Mouse (Mus musculus) telencephalon, adult 2 months (tissue): ENCODE results near the gene Ctsf.
"Not testable (repeated sequence)": the region's sequence is repeated elsewhere in the genome, so short reads cannot be mapped to it uniquely, and the experiment has no call there.

Experiments
- DNase-seq: peaks from one replicate; pipeline ENCODE4 v3.0.0-alpha.2; 2011; ENCODE audit warnings: low read depth, low spot score

Ctsf gene

GRCm38 (mm10) chr19:4854552-4855469, at the start of gene Ctsf:
Gene Ctsf, plus strand, starts transcription at chr19:4855130.
- peak; percentile 83 for DNase-seq

- DNase-seq, result no peak
Observed at GRCm38 (mm10) chr19:4810309-4810708, 44.6 kb upstream of the Ctsf start.

- DNase-seq, result no peak
Observed at GRCm38 (mm10) chr19:4810746-4811062, 44.2 kb upstream of the Ctsf start.

- peak; percentile 98 for DNase-seq
Observed at GRCm38 (mm10) chr19:4811063-4811908, 43.6 kb upstream of the Ctsf start, which contains the start of the genes Gm21992 and Rbm14. Gene Gm21992, minus strand, starts transcription at chr19:4811612. Gene Rbm14, minus strand, starts transcription at chr19:4811634.

GRCm38 (mm10) chr19:4811909-4812242, 43.1 kb upstream of the Ctsf start:
- no peak for DNase-seq

GRCm38 (mm10) chr19:4812334-4812949, 42.5 kb upstream of the Ctsf start:
- not testable (repeated sequence) for DNase-seq

GRCm38 (mm10) chr19:4813015-4813414, 41.9 kb upstream of the Ctsf start:
- no peak for DNase-seq

GRCm38 (mm10) chr19:4817182-4817835, 37.6 kb upstream of the Ctsf start:
- no peak for DNase-seq

GRCm38 (mm10) chr19:4820678-4821303, 34.1 kb upstream of the Ctsf start:
- DNase-seq, result no peak

- no peak for DNase-seq
Observed at GRCm38 (mm10) chr19:4828444-4829114, 26.4 kb upstream of the Ctsf start.

- DNase-seq, result no peak
Observed at GRCm38 (mm10) chr19:4829156-4829555, 25.8 kb upstream of the Ctsf start.

GRCm38 (mm10) chr19:4833977-4834376, 21.0 kb upstream of the Ctsf start:
- DNase-seq, result no peak

- DNase-seq, result no peak
Observed at GRCm38 (mm10) chr19:4836096-4836495, 18.8 kb upstream of the Ctsf start.

GRCm38 (mm10) chr19:4837049-4837448, 17.9 kb upstream of the Ctsf start:
- DNase-seq, result no peak

- DNase-seq, result no peak
Observed at GRCm38 (mm10) chr19:4838526-4839140, 16.3 kb upstream of the Ctsf start.

- peak; percentile 94 for DNase-seq
Observed at GRCm38 (mm10) chr19:4839149-4839548, 15.8 kb upstream of the Ctsf start, which contains the start of the genes Ccs and Ccdc87. Gene Ccs, minus strand, starts transcription at chr19:4839332. Gene Ccdc87, plus strand, starts transcription at chr19:4839366.

GRCm38 (mm10) chr19:4840848-4841247, 14.1 kb upstream of the Ctsf start:
- DNase-seq, result no peak

GRCm38 (mm10) chr19:4842611-4843010, 12.3 kb upstream of the Ctsf start:
- no peak for DNase-seq

- DNase-seq, result no peak
Observed at GRCm38 (mm10) chr19:4845846-4846245, 9.1 kb upstream of the Ctsf start.

- no peak for DNase-seq
Observed at GRCm38 (mm10) chr19:4847490-4847889, 7.4 kb upstream of the Ctsf start.
